Mouse (Mus musculus): ENCODE data around the gene Zfp212.

- no peak for TF ChIP-seq CTCF (IDR thresholded peaks at IDR 0.05; ENCODE audit: control insufficient read depth, insufficient read depth, low read length)
- no peak for TF ChIP-seq POLR2A (IDR thresholded peaks at IDR 0.05; ENCODE audit: borderline replicate concordance, control insufficient read depth, low read depth, low read length)
Observed at GRCm38 (mm10) chr6:47957816-47958215, 37.5 kb downstream of the Zfp212 start.

Data from bone marrow, adult 2 months (tissue).